Mouse (Mus musculus) ES-E14 (cell line): ENCODE measurements at regions not wholly inside any gene's neighbourhood (a gene's known extent, or its start where the extent isn't known, plus 50 kb on each side); places are given as distances from the start of the nearest gene placed in this dataset.
"Not testable (repeated sequence)": the region's sequence is repeated elsewhere in the genome, so short reads cannot be mapped to it uniquely, and the experiment has no call there.

ENCODE experiments used
- DNase-seq: peaks from one replicate; pipeline ENCODE4 v3.0.0-alpha.2; 2013; ENCODE audit warnings: low read depth, low spot score
- H3K27ac ChIP-seq: 2 replicates; pipeline ENCODE4 v1.5.1; 2012; ENCODE audit warnings: low read depth, mild to moderate bottlenecking, low read length, moderate library complexity, mixed read lengths; ENCODE audit not compliant: poor library complexity, insufficient read depth, severe bottlenecking
- H3K36me3 ChIP-seq: 2 replicates; pipeline ENCODE4 v1.6.1; 2012; ENCODE audit warnings: mild to moderate bottlenecking, low read length, moderate library complexity, mixed read lengths; ENCODE audit not compliant: control insufficient read depth, poor library complexity, insufficient read depth, severe bottlenecking
- H3K4me1 ChIP-seq, 2 experiments: fragments of 150-350 bp in 1 of 2; sonication (generic) in 1 of 2; 2 replicates each; pipeline ENCODE4 v1.6.1; 2012; ENCODE audit warnings: low read length in 2 of 2, mild to moderate bottlenecking in 1 of 2, mixed read lengths in 1 of 2; ENCODE audit not compliant: control insufficient read depth in 2 of 2, insufficient read depth in 2 of 2, poor library complexity in 1 of 2
- H3K4me3 ChIP-seq, 2 experiments: fragments of 150-350 bp in 1 of 2; sonication (generic) in 1 of 2; 2 replicates each; pipeline ENCODE4 v1.5.1; 2012; ENCODE audit warnings: low read length in 2 of 2, low read depth in 1 of 2, mild to moderate bottlenecking in 1 of 2, mixed read lengths in 1 of 2; ENCODE audit not compliant: insufficient read depth in 1 of 2, poor library complexity in 1 of 2, severe bottlenecking in 1 of 2
- H3K9ac ChIP-seq: 2 replicates; pipeline ENCODE4 v1.6.1; 2012; ENCODE audit warnings: low read depth, mild to moderate bottlenecking, low read length, mixed read lengths; ENCODE audit not compliant: poor library complexity, insufficient read depth, severe bottlenecking
- H3K9me3 ChIP-seq: fragments of 150-350 bp; sonication (generic); 2 replicates; pipeline ENCODE4 v1.6.1; 2012; ENCODE audit warnings: low read depth, mild to moderate bottlenecking, low read length; ENCODE audit not compliant: control insufficient read depth, insufficient read depth
- CHD2 ChIP-seq: IDR thresholded peaks from 2 replicates; pipeline ENCODE4 v1.6.1; 2014; ENCODE audit warnings: mild to moderate bottlenecking, low read depth, low read length, inconsistent platforms
- HCFC1 ChIP-seq: IDR thresholded peaks from 2 replicates; pipeline ENCODE4 v1.6.1; 2012; ENCODE audit warnings: low read length, inconsistent platforms, borderline replicate concordance; ENCODE audit not compliant: insufficient read depth
- MAFK ChIP-seq: IDR thresholded peaks from 2 replicates; pipeline ENCODE4 v1.6.1; 2014; ENCODE audit warnings: mild to moderate bottlenecking, low read depth, low read length, inconsistent platforms; ENCODE audit not compliant: insufficient read depth
- ZC3H11A ChIP-seq: IDR thresholded peaks from 2 replicates; pipeline ENCODE4 v1.6.1; 2012; ENCODE audit warnings: low read depth, mild to moderate bottlenecking, inconsistent platforms, low read length, borderline replicate concordance
- ZNF384 ChIP-seq: IDR thresholded peaks from 2 replicates; pipeline ENCODE4 v1.6.1; 2012; ENCODE audit warnings: low read depth, low read length, inconsistent platforms
- in situ Hi-C, 2 experiments: fragments of 600-800 bp; cut with MboI; formaldehyde crosslinking; loops; one replicate each; pipeline ENCODE4 v1.15.1; 2025; ENCODE audit warnings: low sequenced_read_pairs in 2 of 2, inconsistent platforms in 1 of 2; ENCODE audit not compliant: unreplicated experiment in 2 of 2

- H3K27ac ChIP-seq = no peak overlapping the region
- H3K9me3 ChIP-seq = 0 out of 2 replicates have a peak, but pooled peaks cover 2% of the 10 kb centered on the region
- TF ChIP-seq CHD2 (no peak), ZNF384 (no peak), ZC3H11A (no peak), HCFC1 (no peak), MAFK (no peak)
- no peak overlapping the region for H3K4me3 ChIP-seq
- in situ Hi-C loops = no loop called here
- no peak for DNase-seq
- no peaks in the 10 kb centered on the region for H3K36me3 ChIP-seq
- no peaks in the 10 kb centered on the region for H3K4me1 ChIP-seq
- H3K9ac ChIP-seq = no peak overlapping the region
Observed at GRCm38 (mm10) chr4:22792826-22793225, 304.7 kb upstream of the Pou3f2 start.

- no peak overlapping the region for H3K4me3 ChIP-seq
- DNase-seq = no peak
- in situ Hi-C loops = no loop called here
- no peaks in the 10 kb centered on the region for H3K36me3 ChIP-seq
- no peak overlapping the region for H3K9ac ChIP-seq
- H3K27ac ChIP-seq = no peak overlapping the region
- no peaks in the 10 kb centered on the region for H3K4me1 ChIP-seq
- H3K9me3 ChIP-seq = no peaks in the 10 kb centered on the region
- TF ChIP-seq HCFC1 = no peak
- TF ChIP-seq ZC3H11A = no peak
- no peak for TF ChIP-seq MAFK
- TF ChIP-seq ZNF384 = no peak
- no peak for TF ChIP-seq CHD2
Observed at GRCm38 (mm10) chr4:22787866-22788265, 299.7 kb upstream of the Pou3f2 start.

GRCm38 (mm10) chr4:22763026-22763425 is 274.9 kb upstream of the Pou3f2 start:
- DNase-seq, H3K4me1 ChIP-seq, H3K36me3 ChIP-seq, H3K4me3 ChIP-seq, H3K9ac ChIP-seq, H3K27ac ChIP-seq, H3K9me3 ChIP-seq, in situ Hi-C loops: not testable (repeated sequence)
